Mouse (Mus musculus): ENCODE data around the gene Snx1.

DNA sequence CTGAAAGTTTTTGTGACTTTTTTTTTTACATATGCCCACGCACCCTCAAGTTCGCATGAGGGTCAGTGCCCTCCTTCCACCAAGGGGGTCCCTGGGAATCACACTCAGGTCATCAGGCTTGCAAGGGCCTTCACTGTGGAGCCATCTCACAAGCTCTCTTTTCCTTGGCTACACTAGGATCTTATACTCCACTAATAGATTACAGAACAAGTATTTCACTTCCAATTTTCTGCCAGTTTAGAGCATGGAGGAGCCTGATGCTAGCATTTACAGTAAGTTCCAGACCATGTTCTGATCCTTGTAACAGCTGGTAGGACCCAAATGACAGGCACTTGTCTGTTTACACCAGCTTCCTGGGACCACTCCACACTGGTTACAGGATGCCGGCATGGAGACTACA lies 48.3 kb downstream of the Snx1 start:
- TF ChIP-seq GATA1 (IDR thresholded peaks at IDR 0.05; ENCODE audit: borderline replicate concordance, low read length) (no peak), FLI1 (IDR thresholded peaks at IDR 0.05; ENCODE audit: low read length) (no peak)

All from megakaryocyte, embryonic 14.5 days (primary cell).